Mouse (Mus musculus) thymus, postnatal 4 days (tissue): ENCODE results near the gene Aanat.

Experiments
- DNase-seq: peaks from one replicate; pipeline ENCODE4 v3.0.0; 2021

The Aanat gene

GRCm38 (mm10) chr11:116611883-116612282 is 25.7 kb downstream of the Aanat start:
- DNase-seq = no peak

GRCm38 (mm10) chr11:116612554-116612953 is 26.3 kb downstream of the Aanat start:
- DNase-seq = no peak

- no peak for DNase-seq
These were observed 27.0 kb downstream of the Aanat start for GRCm38 (mm10) chr11:116613234-116613633.

- peak; percentile 41 for DNase-seq
These were observed 29.7 kb downstream of the Aanat start for GRCm38 (mm10) chr11:116615735-116616437.

GRCm38 (mm10) chr11:116616438-116617118 is 30.3 kb downstream of the Aanat start:
- no peak for DNase-seq

GRCm38 (mm10) chr11:116617641-116618040 is 31.4 kb downstream of the Aanat start:
- DNase-seq = no peak

GRCm38 (mm10) chr11:116618666-116619065 is 32.4 kb downstream of the Aanat start:
- no peak for DNase-seq

GRCm38 (mm10) chr11:116619156-116619555 is 32.9 kb downstream of the Aanat start:
- DNase-seq = no peak

GRCm38 (mm10) chr11:116619561-116619960 is 33.3 kb downstream of the Aanat start:
- no peak for DNase-seq

- DNase-seq = no peak
These were observed 33.8 kb downstream of the Aanat start for GRCm38 (mm10) chr11:116620073-116620472.

- no peak for DNase-seq
These were observed 34.5 kb downstream of the Aanat start for GRCm38 (mm10) chr11:116620559-116621253.

GRCm38 (mm10) chr11:116621258-116621704 is 35.0 kb downstream of the Aanat start:
- no peak for DNase-seq

- DNase-seq = peak; percentile 56
These were observed 37.3 kb downstream of the Aanat start for GRCm38 (mm10) chr11:116623281-116624124.

GRCm38 (mm10) chr11:116624131-116624832 is 38.0 kb downstream of the Aanat start:
- peak; percentile 89 for DNase-seq

- DNase-seq = peak; percentile 83
These were observed 39.1 kb downstream of the Aanat start for GRCm38 (mm10) chr11:116625081-116626000.

GRCm38 (mm10) chr11:116626299-116627071 is 40.3 kb downstream of the Aanat start, which contains the start of gene Rhbdf2:
Gene Rhbdf2, minus strand, starts transcription at chr11:116627019.
- DNase-seq = no peak

- peak; percentile 75 for DNase-seq
These were observed 41.1 kb downstream of the Aanat start for GRCm38 (mm10) chr11:116627072-116628020.

GRCm38 (mm10) chr11:116628712-116629111 is 42.5 kb downstream of the Aanat start:
- peak; percentile 87 for DNase-seq

- no peak for DNase-seq
These were observed 43.2 kb downstream of the Aanat start for GRCm38 (mm10) chr11:116629472-116629871.
